Mouse (Mus musculus) brain, adult 10 weeks (tissue): Measurements from ENCODE around the gene Trub1. TPM values are rescaled to one million over a fixed set of nuclear protein-coding genes. Genes with fewer than 3 reads are reported as not detected.

ENCODE experiments used
- polyA plus RNA-seq: library from polyadenylated mRNA; stranded (reverse); fragments of 350-450 nt; fragmentation: Illumina TruSeq; extraction: RNeasy Lipid Tissue Mini Kit (QIAGEN cat#74804); gene quantifications from one replicate; pipeline ENCODE4 v1.2.3, GENCODE M21; 2015; ENCODE audit warnings: low read depth, low replicate concordance

Gene Trub1
- 17.8 TPM for polyA plus RNA-seq

DNA sequence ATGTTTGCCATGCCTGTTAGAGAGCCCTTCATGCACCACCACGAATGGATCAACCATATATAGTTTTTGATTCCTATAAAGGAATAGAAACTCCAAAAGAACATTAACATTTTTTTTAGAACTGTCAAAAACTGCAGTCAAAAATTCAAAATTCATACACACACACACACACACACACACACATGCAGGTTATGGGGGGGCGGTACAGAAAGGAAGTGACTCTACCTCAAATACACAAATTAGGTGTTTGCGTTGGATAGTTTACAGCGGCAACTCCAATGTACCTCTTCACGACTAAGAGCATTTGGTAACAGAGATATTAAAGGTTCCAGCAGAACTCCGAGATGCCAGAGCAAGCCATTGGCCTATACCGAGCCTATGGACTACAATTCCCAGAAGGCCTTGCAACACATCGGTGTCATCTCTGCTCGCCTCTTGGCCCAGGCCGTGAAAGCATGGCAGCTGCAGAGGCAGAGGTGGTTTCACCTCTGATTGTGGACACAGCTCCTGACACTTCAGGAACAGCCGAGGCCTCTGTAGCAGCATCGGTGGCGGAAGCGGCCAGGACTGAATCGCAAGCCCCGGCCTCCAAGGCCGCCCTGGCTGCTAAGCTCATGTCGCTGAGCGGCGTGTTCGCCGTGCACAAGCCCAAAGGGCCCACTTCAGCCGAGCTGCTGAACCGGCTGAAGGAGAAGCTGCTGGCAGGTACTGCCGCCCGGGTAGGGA lies at the start of gene Trub1:
Gene Trub1, plus strand, starts transcription at position 421 of the 726 bp plus-strand sequence.

Other genes with a start within 250 kb of the Trub1 start
- 55.5 TPM for gene Ablim1, start 138.0 kb upstream of the Trub1 start, polyA plus RNA-seq
- gene Fam160b1, start 92.2 kb upstream of the Trub1 start, polyA plus RNA-seq: 15.9 TPM
- gene Atrnl1, start 158.1 kb downstream of the Trub1 start, polyA plus RNA-seq: 53.1 TPM